Mouse (Mus musculus) brain, embryonic 14.5 days (tissue): ENCODE data around the gene Hint2. TPM values are rescaled to one million over a fixed set of nuclear protein-coding genes. Genes with fewer than 3 reads are reported as not detected.

Source experiments
- DNase-seq: peaks from one replicate; pipeline ENCODE4 v3.0.0-alpha.2; 2011; ENCODE audit warnings: low read depth
- CTCF ChIP-seq: fragments of 200-500 bp; IDR thresholded peaks from 2 replicates; pipeline ENCODE4 v1.5.1; 2012; ENCODE audit warnings: inconsistent platforms, mild to moderate bottlenecking, moderate library complexity, borderline replicate concordance; ENCODE audit not compliant: insufficient read depth, insufficient read length; ENCODE audit errors: extremely low read depth
- POLR2A ChIP-seq: fragments of 200-500 bp; IDR thresholded peaks from 2 replicates; pipeline ENCODE4 v1.6.1; 2012; ENCODE audit warnings: mild to moderate bottlenecking, inconsistent platforms, borderline replicate concordance; ENCODE audit not compliant: poor library complexity, insufficient read depth, insufficient read length, severe bottlenecking; ENCODE audit errors: extremely low read depth
- polyA plus RNA-seq: library from polyadenylated mRNA; depleted of rRNA; stranded (reverse); fragments of >200 nt; gene quantifications from 2 replicates; pipeline ENCODE4 v1.2.3, GENCODE M21; 2012; rRNA removed

The Hint2 gene
- polyA plus RNA-seq = 43.0 and 64.6 TPM in 2 replicates

GRCm38 (mm10) chr4:43656339-43657109, at the start of gene Hint2:
Gene Hint2, minus strand, starts transcription at chr4:43656466.
- peak; percentile 90 for TF ChIP-seq POLR2A
- TF ChIP-seq CTCF = 0 out of 2 replicates have a peak, but pooled peaks have one; percentile 4
- peak; percentile 99 for DNase-seq

- no peak for TF ChIP-seq CTCF
- no peak for TF ChIP-seq POLR2A
- DNase-seq = no peak
Observed at GRCm38 (mm10) chr4:43705991-43706390, 49.7 kb upstream of the Hint2 start.

GRCm38 (mm10) chr4:43703851-43704250, 47.6 kb upstream of the Hint2 start:
- no peak for TF ChIP-seq POLR2A
- no peak for TF ChIP-seq CTCF
- DNase-seq = no peak

GRCm38 (mm10) chr4:43703439-43703838, 47.2 kb upstream of the Hint2 start:
- no peak for DNase-seq

GRCm38 (mm10) chr4:43700707-43701106, 44.4 kb upstream of the Hint2 start, which contains the start of gene Olfr70:
Gene Olfr70, minus strand, starts transcription at chr4:43700807.
- no peak for DNase-seq
- TF ChIP-seq POLR2A (no peak), CTCF (no peak)

More at GRCm38 (mm10) chr4:43703439-43703838, 47.2 kb upstream of the Hint2 start:
- no peak for TF ChIP-seq POLR2A
- peak; percentile 42; the same call in 1 of the 2 replicates for TF ChIP-seq CTCF

- no peak for TF ChIP-seq POLR2A
- no peak for TF ChIP-seq CTCF
- peak; percentile 63 for DNase-seq
Observed at GRCm38 (mm10) chr4:43696561-43696960, 40.3 kb upstream of the Hint2 start.

- peak; percentile 16 for DNase-seq
- TF ChIP-seq POLR2A (no peak), CTCF (no peak)
Observed at GRCm38 (mm10) chr4:43695249-43695671, 39.0 kb upstream of the Hint2 start.

- TF ChIP-seq POLR2A (no peak), CTCF (no peak)
- no peak for DNase-seq
Observed at GRCm38 (mm10) chr4:43694439-43695248, 38.4 kb upstream of the Hint2 start.

- DNase-seq = no peak
- no peak for TF ChIP-seq POLR2A
Observed at GRCm38 (mm10) chr4:43693806-43694241, 37.6 kb upstream of the Hint2 start.

GRCm38 (mm10) chr4:43691026-43691425, 34.8 kb upstream of the Hint2 start:
- TF ChIP-seq CTCF (no peak), POLR2A (no peak)
- no peak for DNase-seq

- no peak for DNase-seq
- TF ChIP-seq CTCF = no peak
- TF ChIP-seq POLR2A = no peak
Observed at GRCm38 (mm10) chr4:43690021-43690420, 33.8 kb upstream of the Hint2 start.
